ENCODE assay signal across 21 mouse cellular contexts in the genomic region with DNA sequence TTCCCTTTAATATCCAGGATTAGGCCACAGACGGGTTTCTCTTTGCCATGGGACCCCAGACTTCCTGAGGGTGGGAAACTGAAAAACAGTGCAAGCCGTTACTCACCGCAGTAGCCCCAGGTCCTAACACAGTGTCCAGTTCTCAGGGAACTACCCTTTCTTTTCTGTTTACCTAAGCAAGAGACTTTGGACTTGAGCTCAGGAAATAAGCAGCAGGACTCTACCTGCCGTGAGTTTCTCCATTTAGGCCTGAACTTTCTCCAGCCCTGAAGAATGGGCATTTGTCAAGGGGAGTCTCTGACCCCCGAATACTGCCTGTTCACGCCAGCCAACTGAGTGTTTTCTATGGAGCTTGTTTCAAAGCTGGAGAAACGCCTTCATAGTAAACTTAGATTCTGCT. TPM values are rescaled to one million over a fixed set of nuclear protein-coding genes. Genes with fewer than 3 reads are reported as not detected.
DNase-seq lines count a peak whose midpoint lies in the region; ATAC-seq and TF ChIP-seq lines count a peak whose summit lies in the region.
"Had no signal": no experiment of that assay in that cellular context is flagged by ENCODE, and none has a peak within 500 bp of the region (broad histone marks: within the 10 kb centered on the region; RNA-seq: fewer than 3 reads in every experiment).

No protein-coding gene starts in this region.

- 30% methylated on average over 7 of the region's 7 CpGs for WGBS in kidney, adult 2 months
- 34% methylated on average over 7 of the region's 7 CpGs for WGBS in intestine, embryonic 15.5 days
- 52% methylated on average over 7 of the region's 7 CpGs for WGBS in kidney, embryonic 15.5 days
- WGBS in stomach, embryonic 15.5 days = 38% methylated on average over 7 of the region's 7 CpGs

- no peak overlapping the region for H3K9ac ChIP-seq in intestine, embryonic 15.5 days
- H3K9ac ChIP-seq in kidney, embryonic 15.5 days = no peak overlapping the region
- no peak overlapping the region for H3K9ac ChIP-seq in stomach, embryonic 15.5 days
- H3K9ac ChIP-seq: embryonic facial prominence, embryonic 13.5 days; hindbrain, embryonic 13.5 days; neural tube, embryonic 13.5 days had no signal

- no peak for TF ChIP-seq POLR2A in kidney, adult 2 months (IDR thresholded peaks at IDR 0.05; ENCODE audit: low read depth, low read length)

- H3K4me3 ChIP-seq in kidney, adult 2 months (ENCODE audit: insufficient read depth, low read depth, low read length) = no peak overlapping the region
- no peak overlapping the region for H3K4me3 ChIP-seq in intestine, embryonic 15.5 days (replicated peaks)
- no peak overlapping the region for H3K4me3 ChIP-seq in kidney, embryonic 15.5 days (replicated peaks)
- H3K4me3 ChIP-seq in stomach, embryonic 15.5 days (replicated peaks) = no peak overlapping the region
- H3K4me3 ChIP-seq: embryonic facial prominence, embryonic 13.5 days; heart, embryonic 10.5 days; hindbrain, embryonic 13.5 days; midbrain, embryonic 10.5 days; neural tube, embryonic 13.5 days had no signal

- H3K36me3 ChIP-seq in kidney, adult 2 months (ENCODE audit: control insufficient read depth, insufficient read depth, low read length) = no peaks in the 10 kb centered on the region
- H3K36me3 ChIP-seq in intestine, embryonic 15.5 days = no peaks in the 10 kb centered on the region
- no peaks in the 10 kb centered on the region for H3K36me3 ChIP-seq in kidney, embryonic 15.5 days
- no peaks in the 10 kb centered on the region for H3K36me3 ChIP-seq in stomach, embryonic 15.5 days
- H3K36me3 ChIP-seq: heart, embryonic 10.5 days; hindbrain, embryonic 13.5 days; neural tube, embryonic 13.5 days had no signal

- no peaks in the 10 kb centered on the region for H3K27me3 ChIP-seq in kidney, adult 2 months (replicated peaks; ENCODE audit: control insufficient read depth, insufficient read depth, low read length)
- no peaks in the 10 kb centered on the region for H3K27me3 ChIP-seq in intestine, embryonic 15.5 days (replicated peaks)
- no peaks in the 10 kb centered on the region for H3K27me3 ChIP-seq in kidney, embryonic 15.5 days
- no peaks in the 10 kb centered on the region for H3K27me3 ChIP-seq in stomach, embryonic 15.5 days (replicated peaks)
- H3K27me3 ChIP-seq: embryonic facial prominence, embryonic 13.5 days; hindbrain, embryonic 13.5 days; neural tube, embryonic 13.5 days had no signal

- H3K4me1 ChIP-seq in kidney, adult 2 months (ENCODE audit: control insufficient read depth, insufficient read depth, low read length) = peaks cover 30% of the 10 kb centered on the region
- peaks cover 38% of the 10 kb centered on the region for H3K4me1 ChIP-seq in intestine, embryonic 15.5 days (replicated peaks)
- peaks cover 70% of the 10 kb centered on the region for H3K4me1 ChIP-seq in kidney, embryonic 15.5 days
- H3K4me1 ChIP-seq in stomach, embryonic 15.5 days = peaks cover 41% of the 10 kb centered on the region

- no peak for TF ChIP-seq CTCF in kidney, adult 2 months (conservative IDR thresholded peaks at IDR 0.05; ENCODE audit: insufficient read depth, insufficient read length, low read depth, low read length)

- no peak overlapping the region; the same call in 1 of the 2 replicates for H3K4me2 ChIP-seq in intestine, embryonic 15.5 days (replicated peaks)
- no peak overlapping the region for H3K4me2 ChIP-seq in kidney, embryonic 15.5 days
- no peak overlapping the region for H3K4me2 ChIP-seq in stomach, embryonic 15.5 days
- H3K4me2 ChIP-seq: embryonic facial prominence, embryonic 13.5 days; hindbrain, embryonic 13.5 days; neural tube, embryonic 13.5 days had no signal

- peak; percentile 66 for ATAC-seq in intestine, embryonic 15.5 days
- ATAC-seq in kidney, embryonic 15.5 days (replicated peaks; ENCODE audit: low FRiP score) = no peak
- 0 out of 2 replicates have a peak, but pooled peaks have one; percentile 57 for ATAC-seq in stomach, embryonic 15.5 days (ENCODE audit: insufficient read depth, low FRiP score, low read depth)

- H3K9me3 ChIP-seq in intestine, embryonic 15.5 days = no peaks in the 10 kb centered on the region
- no peaks in the 10 kb centered on the region for H3K9me3 ChIP-seq in kidney, embryonic 15.5 days (replicated peaks)
- H3K9me3 ChIP-seq in stomach, embryonic 15.5 days = no peaks in the 10 kb centered on the region
- H3K9me3 ChIP-seq: embryonic facial prominence, embryonic 13.5 days; heart, embryonic 10.5 days; hindbrain, embryonic 13.5 days; midbrain, embryonic 10.5 days; neural tube, embryonic 13.5 days had no signal

- peak overlapping the region; percentile 84; the same call in 1 of the 2 replicates for H3K27ac ChIP-seq in kidney, adult 2 months (ENCODE audit: insufficient read depth, low read depth, low read length)
- H3K27ac ChIP-seq in intestine, embryonic 15.5 days = peak overlapping the region; percentile 36; the same call in 1 of the 2 replicates
- H3K27ac ChIP-seq in kidney, embryonic 15.5 days = peak overlapping the region; percentile 66
- peak overlapping the region; percentile 65 for H3K27ac ChIP-seq in stomach, embryonic 15.5 days
- H3K27ac ChIP-seq: heart, embryonic 10.5 days; hindbrain, embryonic 13.5 days; midbrain, embryonic 10.5 days; neural tube, embryonic 13.5 days had no signal

- DNase-seq in kidney, adult 2 months = peak; percentile 73
- no peak for DNase-seq in kidney, postnatal 4 days
- DNase-seq in ovary, postnatal 36 days (ENCODE audit: low spot score) = no peak
- DNase-seq in embryo, embryonic 11 days = no peak
- DNase-seq: adrenal gland, postnatal 14 days; cerebellum, adult 11-12 months; gastrocnemius, postnatal 25 days; heart, postnatal 14 days; left cerebral cortex, postnatal 4 days; lung, adult 18-20 months; lung, postnatal 4 days; right cerebral cortex, postnatal 14 days; thymus, postnatal 4 days had no signal

RNA-seq across cellular contexts. Expression of gene Plpp3, which starts 31.7 kb away (rescaled TPM):
- polyA plus RNA-seq in kidney, adult 2 months (2012; rRNA removed) = 77.7 and 78.0 TPM in 2 replicates
- 41.2 and 42.0 TPM in 2 replicates for polyA plus RNA-seq in intestine, embryonic 15.5 days (2015; fragmentation: Nextera tagmentation; extraction: Ambion mirVana)
- polyA plus RNA-seq in kidney, embryonic 15.5 days (2015; fragmentation: Nextera tagmentation; extraction: Ambion mirVana) = 58.2 and 65.5 TPM in 2 replicates
- polyA plus RNA-seq in stomach, embryonic 15.5 days (2015; fragmentation: Nextera tagmentation; extraction: Ambion mirVana) = 61.7 and 62.9 TPM in 2 replicates
